Mouse (Mus musculus): ENCODE data around the gene Ndel1. TPM values are rescaled to one million over a fixed set of nuclear protein-coding genes. Genes with fewer than 3 reads are reported as not detected.
A peak's percentile ranks its signal among the peaks of the same experiment; 100 is the strongest.
"Not testable (repeated sequence)": the region's sequence is repeated elsewhere in the genome, so short reads cannot be mapped to it uniquely, and the experiment has no call there.

Ndel1 gene
- total RNA-seq, 2 experiments from 2014 or later, result 85.1 to 93.1 TPM

DNA sequence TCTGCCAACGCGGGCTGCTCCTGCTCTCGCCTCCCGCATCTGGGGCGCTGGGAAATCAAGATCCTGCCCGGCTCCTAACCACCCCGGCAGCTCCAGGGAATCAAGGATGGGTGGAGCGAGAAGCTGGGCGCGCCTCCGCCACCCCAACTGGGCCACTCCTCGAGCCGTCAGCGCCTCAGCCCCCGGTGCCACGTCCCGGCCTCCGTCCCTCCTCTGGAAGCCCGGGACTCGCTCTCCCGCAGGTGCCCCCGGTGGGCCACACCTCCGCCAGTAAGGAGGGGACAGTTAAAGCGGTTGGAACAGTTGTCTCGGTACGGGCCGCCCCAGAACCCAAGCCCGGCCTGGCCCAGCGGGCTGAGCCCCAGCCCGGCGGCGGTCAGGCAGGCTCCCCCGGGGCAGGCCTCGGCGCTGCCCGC lies 19.2 kb downstream of the Ndel1 start:
- DNase-seq (ENCODE audit: low spot score in 2 of 2), result no peak

DNA sequence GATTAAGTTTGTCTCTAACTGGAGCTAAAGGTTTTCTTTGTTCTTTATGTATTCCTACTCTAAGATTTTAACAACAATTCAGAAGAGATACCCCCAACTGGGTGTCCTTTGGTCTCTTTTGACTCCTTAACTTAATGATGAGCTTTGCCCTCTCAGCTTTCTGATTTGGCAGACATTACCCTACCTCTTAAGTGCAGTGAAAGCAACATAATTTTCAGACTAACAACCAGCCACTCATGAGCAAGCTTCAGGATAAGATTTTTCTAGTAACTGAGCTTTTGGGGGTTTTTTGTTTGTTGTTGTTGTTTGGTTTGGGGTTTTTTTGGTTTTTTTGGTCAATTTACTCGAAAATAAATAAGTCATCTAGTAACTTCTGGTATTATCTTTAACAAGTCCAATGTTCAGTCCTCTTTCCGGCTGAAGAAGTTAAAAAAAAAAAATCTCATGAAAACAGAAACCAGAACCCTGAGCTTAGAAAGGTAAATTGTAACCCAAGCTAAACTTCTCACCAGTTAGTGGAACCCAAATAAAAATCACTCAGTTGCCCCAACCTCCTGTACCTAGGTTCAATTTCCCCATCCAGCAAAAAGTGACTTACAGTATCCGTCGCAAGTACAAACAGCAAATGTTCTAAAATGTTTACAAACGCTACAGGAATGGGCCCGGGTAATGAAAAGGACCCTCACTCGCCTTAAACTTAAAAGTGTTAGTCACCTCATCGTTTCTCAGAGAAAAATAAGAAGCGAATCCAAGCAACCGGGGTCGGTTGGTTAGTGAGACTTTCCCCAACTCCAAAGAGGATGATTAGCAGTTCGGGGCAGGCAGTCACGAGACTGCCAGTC lies 19.8 kb downstream of the Ndel1 start:
- DNase-seq (ENCODE audit: low spot score in 2 of 2), result no peak

DNA sequence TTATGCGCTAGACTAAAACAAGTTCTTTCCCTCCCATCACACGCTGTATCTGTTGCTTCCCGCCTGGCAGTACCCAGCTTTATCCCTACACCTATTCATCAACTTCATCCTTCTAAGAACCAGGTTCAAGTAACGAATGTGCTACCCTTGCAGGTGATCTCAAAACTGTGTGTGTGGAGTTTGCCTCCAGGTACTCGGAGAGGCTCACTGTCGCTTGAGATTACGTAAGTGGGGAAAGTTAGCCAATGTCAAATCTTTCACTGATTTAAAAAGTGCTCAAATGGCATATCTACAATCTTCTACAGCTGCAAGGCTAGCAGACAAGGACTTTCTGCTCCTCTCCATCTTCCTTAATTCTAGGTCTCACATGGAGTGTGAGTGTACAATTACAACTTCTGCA lies 20.8 kb downstream of the Ndel1 start:
- DNase-seq (ENCODE audit: low spot score in 2 of 2), result no peak

DNA sequence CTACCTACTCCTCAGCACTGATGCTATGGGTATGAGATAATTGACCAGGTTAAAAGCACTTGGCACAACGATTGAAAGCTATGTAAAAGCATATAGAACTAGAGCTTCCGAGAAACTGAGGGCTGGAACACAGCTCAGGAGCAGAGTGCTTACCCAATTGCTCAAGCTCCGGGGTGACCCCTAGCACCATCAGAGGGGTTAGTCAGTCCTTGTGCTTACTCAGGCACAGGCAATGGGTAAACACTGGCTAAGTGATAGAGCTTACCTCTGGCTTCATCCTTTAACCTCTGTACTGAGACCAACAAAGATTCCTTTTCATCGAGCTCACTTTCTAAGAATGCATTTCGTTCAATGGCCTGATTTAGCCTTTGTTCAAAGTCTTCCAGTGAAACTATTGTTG lies 32.1 kb downstream of the Ndel1 start:
- DNase-seq (ENCODE audit: low spot score in 2 of 2), result no peak

DNA sequence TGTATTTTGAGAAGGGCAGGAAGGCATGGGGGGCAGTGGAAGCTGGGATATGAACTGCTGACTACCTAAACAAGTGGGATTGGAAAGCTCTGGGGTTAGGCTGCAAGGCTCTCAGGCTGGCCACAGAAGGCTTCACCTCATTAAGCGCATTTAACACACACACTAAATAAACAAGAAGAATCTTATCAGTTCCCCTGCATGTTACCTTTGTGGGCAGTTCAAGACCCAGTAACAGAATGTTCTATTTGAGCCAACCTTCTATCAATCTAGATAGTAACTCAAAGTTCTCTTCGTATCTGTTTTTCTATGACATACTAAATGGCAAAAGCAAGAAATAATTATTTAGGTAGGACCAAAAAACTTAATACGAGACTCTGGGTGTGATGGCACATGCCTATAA lies 36.6 kb downstream of the Ndel1 start:
- DNase-seq (ENCODE audit: low spot score in 2 of 2), result no peak

DNA sequence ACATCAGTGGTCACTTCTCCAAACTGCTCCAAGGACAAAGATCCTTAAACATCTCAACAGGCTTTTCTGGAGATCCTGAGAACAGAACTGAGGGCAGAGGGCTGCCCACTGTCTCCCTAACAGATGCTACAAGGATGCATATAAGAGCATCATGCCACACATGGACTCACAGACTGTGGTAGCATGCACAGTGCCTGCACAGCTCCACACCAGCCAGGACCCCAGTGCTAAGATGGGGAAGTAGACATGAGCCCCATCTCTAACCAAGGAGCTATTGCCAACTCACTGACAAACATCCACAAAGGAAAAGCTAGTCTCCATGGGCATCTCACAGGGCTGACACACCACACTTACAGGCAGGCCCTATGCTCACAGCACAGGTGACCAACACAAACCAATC lies 38.1 kb downstream of the Ndel1 start:
- DNase-seq (ENCODE audit: low spot score in 2 of 2), result no peak

DNA sequence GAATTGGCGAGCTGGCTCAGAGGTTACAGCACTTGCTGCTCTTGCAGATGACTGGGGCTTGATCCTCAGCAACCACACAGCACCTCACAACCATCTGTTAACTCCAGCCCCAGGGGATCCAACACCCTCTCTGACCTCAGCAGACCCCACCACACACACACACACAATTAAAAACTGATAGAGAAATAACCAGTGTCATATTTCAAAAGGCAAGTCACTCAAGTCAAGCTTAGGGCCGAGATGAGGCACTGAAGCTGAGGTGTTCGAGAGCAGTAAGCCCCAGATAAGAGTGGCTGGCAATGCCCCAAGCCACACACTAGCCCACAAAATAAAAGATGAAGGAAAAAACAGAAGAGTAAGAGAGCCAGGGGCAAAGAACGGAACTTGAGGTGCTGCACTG lies 38.9 kb downstream of the Ndel1 start:
- DNase-seq (ENCODE audit: low spot score in 2 of 2), result no peak

DNA sequence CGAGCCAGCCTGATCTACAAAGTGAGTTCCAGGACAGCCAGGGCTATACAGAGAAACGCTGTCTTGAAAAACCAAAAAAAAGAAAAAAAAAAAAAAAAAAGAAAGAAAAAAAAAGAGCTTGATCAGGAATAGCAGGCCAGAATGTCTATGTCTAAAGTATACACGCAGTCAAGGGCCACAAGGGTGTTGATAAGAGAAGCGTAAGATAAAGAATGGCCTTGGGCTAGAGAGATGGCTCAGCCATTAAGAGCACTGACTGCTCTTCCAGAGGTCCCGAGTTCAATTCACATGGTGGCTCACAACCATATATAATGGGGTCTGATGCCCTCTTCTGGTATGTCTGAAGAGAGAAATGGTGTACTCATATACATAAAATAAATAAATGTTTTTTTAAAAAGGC lies 40.1 kb downstream of the Ndel1 start:
- DNase-seq (ENCODE audit: low spot score in 2 of 2), result not testable (repeated sequence)

DNA sequence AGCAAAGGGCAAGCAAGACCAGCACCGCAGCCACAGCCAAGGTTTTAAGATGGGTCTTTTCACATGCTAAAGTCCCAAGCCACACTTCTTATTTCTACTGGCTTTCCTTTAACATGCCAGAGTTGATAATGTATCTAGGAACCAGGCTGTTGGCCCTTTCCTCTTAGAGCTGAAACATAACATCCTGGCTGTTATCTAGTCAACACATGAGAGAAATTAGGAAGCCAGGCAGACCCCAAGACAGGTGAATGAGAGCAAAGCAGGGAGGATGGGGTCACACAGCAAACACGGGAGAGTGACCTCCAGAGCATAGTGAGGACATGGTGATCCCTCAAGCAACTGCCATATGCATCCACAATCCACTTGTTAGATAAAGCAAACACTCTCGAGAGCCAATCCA lies 44.9 kb downstream of the Ndel1 start:
- no peak for DNase-seq (ENCODE audit: low spot score in 2 of 2)

DNA sequence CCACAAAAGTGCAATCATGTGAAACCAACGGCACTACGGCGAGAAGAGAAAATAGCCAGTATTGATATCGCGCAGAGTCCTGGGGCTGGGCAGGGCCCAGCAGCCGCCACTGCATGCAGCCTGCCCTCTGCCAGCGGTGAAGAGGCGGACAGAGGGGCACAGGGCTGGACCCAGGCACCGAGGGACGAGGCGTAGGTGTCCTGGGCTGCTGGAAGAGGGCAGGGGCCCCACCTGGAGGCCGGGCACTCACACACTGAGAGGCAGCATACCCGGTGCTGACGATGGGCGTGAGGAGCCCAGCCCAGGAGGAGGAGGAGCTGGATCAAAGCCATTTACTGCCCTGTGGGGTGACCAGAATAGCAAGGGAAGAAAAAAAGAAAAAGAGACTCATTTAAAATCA lies 49.3 kb downstream of the Ndel1 start:
- DNase-seq (ENCODE audit: low spot score in 2 of 2), result no peak

DNA sequence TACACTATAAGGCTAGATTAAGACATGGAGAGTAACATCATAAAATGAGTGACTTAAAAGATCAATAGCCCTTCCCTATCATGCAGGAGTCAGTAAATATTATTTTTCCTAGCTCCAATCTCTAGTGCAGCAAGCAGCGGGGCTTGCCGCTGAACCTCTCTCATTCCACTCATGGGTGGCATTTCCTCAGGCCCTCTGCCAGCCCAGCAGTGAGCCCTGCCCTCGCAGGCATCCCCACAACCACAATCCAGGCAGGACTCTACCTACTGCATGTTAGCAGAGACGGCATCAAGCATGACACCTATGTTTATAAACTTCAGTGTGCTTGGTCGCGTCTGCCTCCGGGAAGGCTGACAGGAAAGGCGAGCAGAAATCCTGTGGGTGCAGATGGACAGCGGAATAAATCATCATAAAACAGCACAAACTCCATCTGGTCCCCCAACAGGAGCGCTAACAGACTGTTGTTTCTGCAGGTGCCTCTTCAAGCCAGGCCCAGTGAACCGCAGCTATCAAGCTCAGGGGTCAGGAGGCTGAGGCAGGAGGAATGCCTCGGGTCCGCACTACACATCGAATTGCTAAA lies 52.3 kb downstream of the Ndel1 start:
- DNase-seq (ENCODE audit: low spot score in 2 of 2), result no peak

DNA sequence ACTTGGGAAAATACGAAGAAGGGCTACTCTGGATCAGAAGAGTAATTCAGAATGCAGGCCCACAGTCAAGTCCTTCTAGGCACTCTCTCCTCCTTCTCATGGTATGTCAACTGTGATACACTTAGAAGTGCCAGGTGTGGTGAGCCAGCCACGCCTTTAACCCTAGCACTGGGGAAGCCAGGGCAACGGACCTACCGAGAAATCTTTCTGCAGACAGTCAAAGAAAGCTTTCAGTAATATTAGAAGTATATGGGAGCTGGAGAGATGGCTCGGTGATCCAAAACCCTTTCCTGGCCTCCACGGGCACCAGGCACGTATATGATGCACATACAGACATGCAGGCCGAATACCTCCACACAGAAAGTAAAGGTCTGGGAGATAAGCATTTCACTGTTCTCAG lies 53.2 kb downstream of the Ndel1 start:
- no peak for DNase-seq (ENCODE audit: low spot score in 2 of 2)

DNA sequence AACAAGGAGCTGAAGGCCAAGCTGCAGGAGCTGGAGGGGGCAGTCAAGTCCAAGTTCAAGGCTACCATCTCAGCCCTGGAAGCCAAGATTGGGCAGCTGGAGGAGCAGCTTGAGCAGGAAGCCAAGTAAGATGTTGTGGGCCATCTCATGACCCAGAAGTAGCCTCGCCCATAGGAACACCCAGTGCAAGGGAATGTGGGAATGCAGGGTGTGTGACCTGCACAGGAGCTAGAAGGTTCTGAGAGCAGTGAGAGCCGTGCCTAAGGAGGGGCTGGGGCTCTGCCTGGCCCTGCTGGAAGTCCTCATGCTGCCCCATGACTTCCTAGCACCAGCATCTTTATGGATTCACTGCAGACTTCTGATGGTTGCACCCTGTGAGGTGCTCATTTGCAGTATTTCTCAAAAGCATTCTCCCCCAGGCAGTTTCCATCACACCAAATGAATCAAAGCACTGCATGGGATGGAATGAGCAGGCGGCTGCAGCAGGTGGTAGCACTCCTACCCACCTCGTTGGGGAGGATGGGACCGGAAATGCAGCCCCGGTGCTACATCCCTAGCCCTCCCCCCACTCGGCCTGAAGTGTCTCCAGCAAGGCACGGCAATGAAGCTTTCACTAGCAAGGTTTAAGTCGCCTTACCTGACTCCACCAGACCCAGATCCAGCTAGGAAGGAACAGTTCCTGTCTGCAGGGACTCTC lies 59.6 kb downstream of the Ndel1 start:
- DNase-seq (ENCODE audit: low spot score in 2 of 2), result no peak

DNA sequence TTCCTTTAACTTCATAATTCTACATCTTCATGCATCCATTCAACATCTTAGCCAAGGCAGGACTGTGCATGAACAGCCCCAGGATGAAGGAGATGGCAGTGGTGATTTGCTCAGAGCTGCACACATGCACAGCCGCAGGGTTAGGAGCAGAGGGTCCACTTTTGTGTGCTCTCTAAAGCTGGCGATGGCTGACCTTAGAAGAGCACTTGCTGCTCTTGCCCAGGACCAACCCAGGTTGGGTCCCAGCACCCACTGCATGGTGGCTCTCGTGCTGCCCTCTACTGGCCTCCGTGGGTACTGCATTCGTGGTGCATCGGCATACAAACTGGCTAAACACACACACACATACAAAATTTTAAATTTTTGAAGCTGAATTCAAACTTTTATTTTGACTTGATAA lies 63.9 kb downstream of the Ndel1 start:
- DNase-seq (ENCODE audit: low spot score in 2 of 2), result peak; percentile 59 to 73

DNA sequence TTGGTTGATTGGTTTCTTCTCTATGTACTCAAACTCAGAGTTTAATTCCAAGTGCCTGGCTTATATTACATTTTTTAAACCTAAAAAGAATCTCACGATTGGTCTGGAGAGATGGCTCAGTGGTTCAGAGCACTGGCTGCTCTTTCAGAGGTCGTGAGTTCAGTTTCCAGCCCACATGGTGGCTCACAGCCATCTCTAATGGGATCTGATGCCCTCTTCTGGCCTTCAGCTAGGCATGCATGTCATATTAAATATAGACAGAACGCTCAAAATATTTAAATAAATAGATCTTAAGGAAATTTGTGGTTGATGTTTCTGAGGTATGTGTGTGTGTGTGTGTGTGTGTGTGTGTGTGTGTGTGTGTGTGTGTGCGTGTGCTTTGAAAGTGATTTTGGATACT lies 66.5 kb downstream of the Ndel1 start:
- no peak for DNase-seq (ENCODE audit: low spot score in 2 of 2)

DNA sequence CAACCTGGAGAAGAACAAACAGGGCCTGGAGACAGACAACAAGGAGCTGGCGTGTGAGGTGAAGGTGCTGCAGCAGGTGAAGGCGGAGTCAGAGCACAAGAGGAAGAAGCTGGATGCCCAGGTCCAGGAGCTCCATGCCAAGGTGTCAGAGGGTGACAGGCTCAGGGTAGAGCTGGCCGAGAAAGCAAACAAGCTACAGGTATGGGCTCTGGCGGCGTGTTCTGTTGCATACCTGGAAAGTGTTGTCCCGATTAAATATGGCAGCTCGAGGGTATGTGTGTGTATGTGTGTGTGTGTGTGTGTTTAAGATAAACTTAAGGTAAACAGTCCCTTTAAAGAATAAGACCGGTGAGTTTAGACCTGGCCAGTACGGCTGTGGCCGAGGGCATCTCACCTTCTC lies 73.4 kb downstream of the Ndel1 start:
- no peak for DNase-seq (ENCODE audit: low spot score in 2 of 2)

DNA sequence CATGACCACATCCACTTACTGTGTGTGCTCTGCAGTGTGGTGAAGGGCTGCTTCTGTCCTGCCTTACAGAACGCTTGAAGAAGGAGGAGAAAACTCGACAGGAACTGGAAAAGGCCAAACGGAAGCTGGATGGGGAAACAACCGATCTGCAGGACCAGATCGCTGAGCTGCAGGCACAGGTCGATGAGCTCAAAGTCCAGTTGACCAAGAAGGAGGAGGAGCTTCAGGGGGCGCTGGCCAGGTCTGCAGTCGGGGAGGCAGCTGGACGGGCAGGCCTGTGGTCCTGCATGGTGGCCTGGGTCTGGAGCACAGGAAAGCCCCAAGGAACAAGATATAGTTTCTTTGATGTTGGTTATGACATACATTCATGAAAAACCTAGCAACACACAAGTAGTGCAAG lies 79.9 kb downstream of the Ndel1 start:
- DNase-seq (ENCODE audit: low spot score in 2 of 2), result no peak

DNA sequence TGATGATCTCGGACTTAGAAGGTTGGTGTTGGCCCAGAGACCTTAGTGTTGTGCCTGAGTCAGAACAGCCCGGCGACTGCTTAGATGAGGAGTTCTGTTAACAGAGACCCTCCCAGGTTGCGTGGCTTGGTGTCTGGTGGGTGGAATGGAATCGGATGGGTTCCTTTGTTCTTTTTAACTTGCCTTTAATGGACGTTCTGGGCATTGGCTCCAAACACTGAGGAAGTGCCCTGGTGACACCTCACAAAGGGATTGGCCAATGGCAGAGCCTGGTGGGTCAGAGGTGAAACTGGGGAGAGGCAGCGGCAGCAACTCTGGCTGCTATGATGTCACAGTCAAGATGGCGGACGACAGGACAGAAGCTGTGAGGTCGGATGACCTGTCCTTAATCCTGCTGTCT lies 80.9 kb downstream of the Ndel1 start:
- DNase-seq (ENCODE audit: low spot score in 2 of 2), result no peak

DNA sequence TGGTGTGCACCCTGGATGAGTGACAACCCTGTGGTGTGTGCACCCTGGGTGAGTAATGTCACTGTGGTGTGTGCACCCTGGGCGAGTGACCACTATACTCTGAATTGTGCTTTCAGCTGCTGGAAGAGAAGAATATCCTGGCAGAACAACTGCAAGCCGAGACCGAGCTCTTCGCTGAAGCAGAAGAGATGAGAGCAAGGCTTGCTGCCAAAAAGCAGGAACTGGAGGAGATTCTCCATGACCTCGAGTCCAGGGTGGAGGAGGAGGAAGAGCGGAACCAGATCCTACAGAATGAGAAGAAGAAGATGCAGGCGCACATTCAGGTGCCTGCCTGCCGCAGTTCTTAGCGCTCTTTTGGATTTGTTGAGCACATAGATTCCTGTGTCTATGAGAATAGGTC lies 84.4 kb downstream of the Ndel1 start:
- no peak for DNase-seq (ENCODE audit: low spot score in 2 of 2)

DNA sequence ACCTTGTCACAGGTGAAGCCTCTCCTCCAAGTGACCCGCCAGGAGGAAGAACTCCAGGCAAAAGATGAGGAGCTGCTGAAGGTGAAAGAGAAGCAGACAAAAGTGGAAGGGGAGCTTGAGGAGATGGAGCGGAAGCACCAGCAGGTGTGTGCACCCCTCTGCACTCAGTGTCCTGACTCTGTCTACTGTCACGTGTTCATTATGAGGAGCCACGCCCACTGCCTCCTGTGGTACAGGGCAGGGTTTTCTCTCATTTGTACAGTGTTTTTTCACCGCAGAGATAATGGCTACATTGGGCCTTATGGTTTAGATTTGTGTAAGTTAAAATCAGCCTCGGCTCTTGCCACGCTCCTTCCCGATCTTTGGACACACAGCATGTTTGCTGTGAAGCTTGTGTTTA lies 85.8 kb downstream of the Ndel1 start:
- no peak for DNase-seq (ENCODE audit: low spot score in 2 of 2)

DNA sequence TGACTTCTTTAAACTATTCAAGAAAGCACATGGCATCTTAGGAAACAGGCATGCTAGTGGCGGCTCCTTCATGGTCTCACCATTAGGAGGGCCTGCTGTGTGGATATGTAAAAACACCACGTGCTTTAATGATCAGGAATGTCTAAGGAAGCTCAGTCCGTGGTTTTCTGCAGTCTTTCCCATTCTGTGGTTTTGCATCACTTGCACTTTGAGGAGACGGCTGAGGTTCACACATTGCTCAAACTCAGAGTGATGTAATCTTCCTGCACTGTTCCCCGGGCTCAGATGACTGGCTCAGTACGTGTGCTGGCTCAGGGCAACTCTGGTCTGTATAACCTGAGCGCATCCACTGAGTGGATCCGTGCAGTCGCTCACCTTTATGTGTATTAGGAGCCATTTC lies 89.3 kb downstream of the Ndel1 start:
- DNase-seq (ENCODE audit: low spot score in 2 of 2), result no peak

DNA sequence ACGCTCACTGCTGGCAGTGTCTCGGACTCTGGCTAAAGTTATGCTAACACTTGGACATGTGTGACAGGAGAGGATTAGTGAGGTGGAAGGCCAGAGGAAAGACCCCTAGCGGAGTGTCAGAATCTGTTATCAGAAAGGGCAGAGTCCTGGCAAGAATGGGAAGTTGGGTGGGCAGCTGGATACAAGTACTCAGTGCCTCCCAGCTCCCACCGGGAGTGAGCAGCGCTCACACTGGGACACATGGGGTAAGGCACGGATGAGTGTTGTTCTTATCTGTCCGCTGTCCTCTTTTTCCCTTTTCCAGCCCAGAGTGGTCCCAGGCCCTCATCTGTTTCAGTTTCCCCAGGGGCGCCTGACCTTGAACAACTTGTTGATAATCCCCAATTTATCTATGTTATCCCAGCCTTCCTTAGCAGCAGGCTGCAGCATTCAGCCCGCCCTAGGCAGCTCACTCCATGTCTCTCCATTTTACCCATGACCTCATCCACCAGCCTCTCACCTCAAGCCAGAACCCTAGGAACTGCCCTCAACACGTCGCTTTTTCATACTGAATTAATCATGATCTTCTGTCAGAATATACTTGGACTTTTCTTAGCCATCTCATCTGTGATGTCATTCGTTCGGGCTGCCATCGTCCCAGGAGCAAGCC lies 91.1 kb downstream of the Ndel1 start:
- no peak for DNase-seq (ENCODE audit: low spot score in 2 of 2)
